Mouse (Mus musculus) adipocyte (in vitro differentiated cells): Measurements from ENCODE around the gene Soga1.

Experiments used
- DNase-seq: peaks from one replicate; pipeline ENCODE4 v3.0.0-alpha.2; 2016; ENCODE audit warnings: low spot score

Soga1 gene

GRCm38 (mm10) chr2:156982864-156983263 is 96.2 kb downstream of the Soga1 start:
- DNase-seq, result peak; percentile 35

- DNase-seq, result no peak
These were observed 97.8 kb downstream of the Soga1 start for GRCm38 (mm10) chr2:156981291-156981690.

- no peak for DNase-seq
These were observed 99.0 kb downstream of the Soga1 start for GRCm38 (mm10) chr2:156980059-156980458.

GRCm38 (mm10) chr2:156976711-156977110 is 102.3 kb downstream of the Soga1 start:
- DNase-seq, result no peak

- DNase-seq, result no peak
These were observed 104.1 kb downstream of the Soga1 start for GRCm38 (mm10) chr2:156974967-156975366.

- DNase-seq, result no peak
These were observed 105.5 kb downstream of the Soga1 start for GRCm38 (mm10) chr2:156973316-156974100.

- no peak for DNase-seq
These were observed 108.8 kb downstream of the Soga1 start for GRCm38 (mm10) chr2:156970253-156970652.

GRCm38 (mm10) chr2:156968501-156968900 is 110.6 kb downstream of the Soga1 start:
- DNase-seq, result no peak

- DNase-seq, result no peak
These were observed 111.7 kb downstream of the Soga1 start for GRCm38 (mm10) chr2:156967388-156967787.
